Mouse (Mus musculus): ENCODE data around the gene Car4.

Car4 gene

GRCm38 (mm10) chr11:84958271-84958630, 665 bp downstream of the Car4 start:
- DNase-seq (ENCODE audit: low spot score), result no peak

GRCm38 (mm10) chr11:84959181-84959580, 1.6 kb downstream of the Car4 start:
- DNase-seq (ENCODE audit: low spot score), result no peak

GRCm38 (mm10) chr11:84959701-84960181, 2.2 kb downstream of the Car4 start:
- peak; percentile 39 for DNase-seq (ENCODE audit: low spot score)

GRCm38 (mm10) chr11:84960291-84960690, 2.7 kb downstream of the Car4 start:
- DNase-seq (ENCODE audit: low spot score), result no peak

GRCm38 (mm10) chr11:84960780-84961179, 3.2 kb downstream of the Car4 start:
- DNase-seq (ENCODE audit: low spot score), result peak; percentile 24

GRCm38 (mm10) chr11:84961571-84961970, 4.0 kb downstream of the Car4 start:
- DNase-seq (ENCODE audit: low spot score), result no peak

- no peak for DNase-seq (ENCODE audit: low spot score)
Measured at GRCm38 (mm10) chr11:84962536-84962935, 5.0 kb downstream of the Car4 start.

GRCm38 (mm10) chr11:84963556-84963955, 6.0 kb downstream of the Car4 start:
- DNase-seq (ENCODE audit: low spot score), result no peak

GRCm38 (mm10) chr11:84966696-84967095, 9.1 kb downstream of the Car4 start:
- no peak for DNase-seq (ENCODE audit: low spot score)

GRCm38 (mm10) chr11:84967113-84967512, 9.5 kb downstream of the Car4 start:
- no peak for DNase-seq (ENCODE audit: low spot score)

GRCm38 (mm10) chr11:84968309-84968708, 10.7 kb downstream of the Car4 start:
- peak; percentile 34 for DNase-seq (ENCODE audit: low spot score)

GRCm38 (mm10) chr11:84968775-84969174, 11.2 kb downstream of the Car4 start:
- peak; percentile 86 for DNase-seq (ENCODE audit: low spot score)

- no peak for DNase-seq (ENCODE audit: low spot score)
Measured at GRCm38 (mm10) chr11:84972067-84972466, 14.5 kb downstream of the Car4 start.

- DNase-seq (ENCODE audit: low spot score), result no peak
Measured at GRCm38 (mm10) chr11:84973661-84974060, 16.1 kb downstream of the Car4 start.

GRCm38 (mm10) chr11:84974582-84974981, 17.0 kb downstream of the Car4 start:
- DNase-seq (ENCODE audit: low spot score), result peak; percentile 65

- DNase-seq (ENCODE audit: low spot score), result no peak
Measured at GRCm38 (mm10) chr11:84976706-84977105, 19.1 kb downstream of the Car4 start.

- DNase-seq (ENCODE audit: low spot score), result no peak
Measured at GRCm38 (mm10) chr11:84977385-84977952, 19.9 kb downstream of the Car4 start.

- peak; percentile 41 for DNase-seq (ENCODE audit: low spot score)
Measured at GRCm38 (mm10) chr11:84978113-84978512, 20.5 kb downstream of the Car4 start.

- peak; percentile 34 for DNase-seq (ENCODE audit: low spot score)
Measured at GRCm38 (mm10) chr11:84979351-84979750, 21.8 kb downstream of the Car4 start.

GRCm38 (mm10) chr11:84980697-84981096, 23.1 kb downstream of the Car4 start:
- no peak for DNase-seq (ENCODE audit: low spot score)

GRCm38 (mm10) chr11:84985421-84985820, 27.8 kb downstream of the Car4 start:
- peak; percentile 14 for DNase-seq (ENCODE audit: low spot score)

- DNase-seq (ENCODE audit: low spot score), result peak; percentile 21
Measured at GRCm38 (mm10) chr11:84988341-84988919, 30.8 kb downstream of the Car4 start.

- DNase-seq (ENCODE audit: low spot score), result no peak
Measured at GRCm38 (mm10) chr11:84992996-84993395, 35.4 kb downstream of the Car4 start.

- DNase-seq (ENCODE audit: low spot score), result no peak
Measured at GRCm38 (mm10) chr11:84995241-84995640, 37.7 kb downstream of the Car4 start.

Measured in lung, postnatal 25 days (tissue).